Mouse (Mus musculus) cerebellum, postnatal 4 days (tissue): ENCODE measurements around the gene Kxd1.
A peak's percentile ranks its signal among the peaks of the same experiment; 100 is the strongest.

Source experiments
- DNase-seq, 2 experiments: peaks; one replicate each; pipeline ENCODE4 v3.0.0; 2022; ENCODE audit warnings: low spot score in 2 of 2, mixed read lengths in 1 of 2

Gene Kxd1

DNA sequence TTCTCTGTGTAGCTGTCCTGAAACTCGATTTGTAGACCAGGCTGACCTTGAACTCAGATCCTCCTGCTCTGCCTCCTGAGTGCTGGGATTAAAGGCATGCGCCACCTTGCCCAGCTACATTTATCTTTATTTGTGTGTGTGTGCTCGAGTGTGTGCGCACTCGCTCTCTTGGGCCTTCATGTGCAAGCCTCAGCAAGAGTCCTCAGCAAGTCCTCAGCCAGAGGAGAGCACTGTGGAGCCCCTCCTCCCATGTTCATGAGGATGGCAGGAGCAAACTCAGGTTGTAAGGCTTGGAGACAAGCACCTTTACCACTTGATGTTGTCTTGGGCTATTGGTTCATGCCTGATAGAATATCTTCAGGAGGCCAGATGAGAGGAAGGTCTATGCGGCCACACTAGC, 20.0 kb upstream of the Kxd1 start:
- no peak for DNase-seq

DNA sequence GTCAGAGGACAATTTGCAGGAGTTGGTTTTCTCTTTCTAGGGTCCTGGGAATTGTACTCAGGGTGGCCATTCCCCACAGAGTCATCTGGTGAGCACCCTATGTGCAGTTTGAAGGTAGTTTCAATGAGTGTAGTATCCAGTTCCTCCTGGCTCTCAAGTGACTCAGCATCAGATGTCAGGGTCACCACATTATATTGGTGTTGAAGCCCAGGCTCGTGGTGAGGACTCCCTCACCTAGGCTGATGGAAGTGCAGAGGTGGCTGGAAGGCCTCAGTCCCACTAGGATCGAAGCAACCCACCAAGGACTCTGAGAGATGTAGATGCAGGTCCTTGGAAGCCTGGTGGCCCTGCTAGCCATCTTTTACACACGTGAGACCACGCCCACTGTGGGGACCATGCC, 18.7 kb upstream of the Kxd1 start:
- DNase-seq: no peak

DNA sequence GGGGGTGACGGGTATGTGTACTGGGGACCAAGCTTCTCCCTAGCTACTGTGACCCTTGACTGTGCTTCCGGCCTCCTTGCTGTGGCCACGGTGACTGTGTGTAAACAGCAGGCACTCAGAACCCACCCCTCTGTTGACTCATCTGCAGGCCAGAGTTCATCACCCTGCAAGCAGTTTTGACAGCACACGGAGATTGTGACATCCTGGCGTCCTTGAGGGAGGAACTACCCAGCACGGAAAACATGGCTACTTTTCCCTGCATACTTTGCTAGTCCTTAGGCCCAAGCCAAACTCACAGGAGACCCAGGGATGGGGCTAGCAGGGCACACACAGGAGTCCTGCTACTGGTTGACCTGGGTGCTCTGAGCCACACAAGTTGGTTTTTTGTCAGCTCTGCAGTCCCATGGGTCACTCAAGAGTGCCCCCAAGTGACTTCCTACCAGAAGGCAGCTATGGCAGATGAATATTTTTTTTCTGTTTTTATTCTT, 16.5 kb upstream of the Kxd1 start:
- no peak for DNase-seq

DNA sequence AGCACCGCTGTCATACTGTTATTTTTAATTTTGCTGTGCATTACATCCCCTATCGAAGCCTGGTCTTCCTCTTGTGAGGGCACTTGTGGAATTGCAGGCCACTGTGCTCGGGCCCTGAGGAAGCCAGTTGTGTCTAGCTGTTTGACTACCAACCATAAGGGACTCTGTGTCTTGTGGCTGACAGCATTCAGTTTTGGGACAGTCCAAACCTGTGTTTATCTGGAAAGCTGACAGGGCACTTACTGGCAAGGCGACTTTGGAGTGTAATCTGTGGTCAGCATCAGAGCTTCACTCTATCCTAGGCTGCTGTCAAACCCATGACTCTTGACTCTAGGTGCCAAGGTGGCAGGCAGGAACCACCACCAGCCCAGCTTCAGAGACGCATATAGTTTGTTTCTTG, 13.3 kb upstream of the Kxd1 start:
- DNase-seq: no peak

DNA sequence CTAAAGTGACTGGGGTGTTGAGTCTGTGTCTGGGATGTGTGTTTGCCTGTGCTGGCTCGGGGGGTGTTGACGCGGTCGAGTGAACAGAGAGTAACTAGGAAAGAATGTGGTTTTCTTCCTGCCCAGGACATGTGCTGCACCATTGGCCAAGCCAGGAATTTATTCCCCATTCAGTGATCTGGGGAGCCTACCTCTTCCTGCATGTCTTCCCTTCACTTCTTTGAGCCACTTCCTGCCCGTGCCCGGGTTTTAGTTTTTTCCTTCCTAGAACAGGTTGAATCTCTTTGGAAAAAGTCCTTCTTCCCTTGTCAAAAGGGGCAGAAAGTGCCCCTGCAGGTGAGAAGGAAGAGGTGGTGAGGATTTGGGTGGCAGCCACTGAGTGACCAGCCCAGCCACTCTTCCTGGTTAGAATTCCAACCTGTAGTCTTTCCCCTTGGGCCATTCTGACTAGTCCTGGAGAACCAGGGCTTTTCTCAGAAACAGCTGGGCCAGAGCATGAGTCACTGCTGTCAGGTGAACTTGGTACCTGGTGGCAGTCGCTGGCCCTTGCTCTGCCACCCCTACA, 12.8 kb upstream of the Kxd1 start:
- DNase-seq: no peak

DNA sequence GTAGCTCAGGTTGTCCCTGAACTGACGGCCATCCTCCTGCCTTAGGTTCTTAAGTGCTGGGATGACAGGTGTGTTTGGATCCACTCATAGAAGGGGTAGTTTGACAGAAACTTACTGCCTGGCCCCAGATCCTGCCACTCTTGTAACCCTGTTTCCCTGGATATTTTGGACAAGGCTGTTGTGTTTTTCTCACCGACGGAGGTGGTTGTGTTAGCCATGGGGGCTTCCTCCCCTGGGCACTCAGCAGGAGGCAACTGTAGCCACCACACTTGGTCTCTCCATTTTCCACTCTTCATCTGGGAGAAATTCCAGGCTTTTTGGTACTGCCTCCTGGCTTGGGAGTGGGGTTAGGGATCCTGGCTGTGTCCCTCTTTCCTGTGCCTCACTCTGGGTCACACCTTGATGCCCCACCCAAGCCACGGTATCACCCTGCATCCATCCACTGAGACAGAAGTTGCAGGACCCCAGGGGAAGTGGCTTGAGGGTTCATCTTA, 12.3 kb upstream of the Kxd1 start:
- no peak for DNase-seq

DNA sequence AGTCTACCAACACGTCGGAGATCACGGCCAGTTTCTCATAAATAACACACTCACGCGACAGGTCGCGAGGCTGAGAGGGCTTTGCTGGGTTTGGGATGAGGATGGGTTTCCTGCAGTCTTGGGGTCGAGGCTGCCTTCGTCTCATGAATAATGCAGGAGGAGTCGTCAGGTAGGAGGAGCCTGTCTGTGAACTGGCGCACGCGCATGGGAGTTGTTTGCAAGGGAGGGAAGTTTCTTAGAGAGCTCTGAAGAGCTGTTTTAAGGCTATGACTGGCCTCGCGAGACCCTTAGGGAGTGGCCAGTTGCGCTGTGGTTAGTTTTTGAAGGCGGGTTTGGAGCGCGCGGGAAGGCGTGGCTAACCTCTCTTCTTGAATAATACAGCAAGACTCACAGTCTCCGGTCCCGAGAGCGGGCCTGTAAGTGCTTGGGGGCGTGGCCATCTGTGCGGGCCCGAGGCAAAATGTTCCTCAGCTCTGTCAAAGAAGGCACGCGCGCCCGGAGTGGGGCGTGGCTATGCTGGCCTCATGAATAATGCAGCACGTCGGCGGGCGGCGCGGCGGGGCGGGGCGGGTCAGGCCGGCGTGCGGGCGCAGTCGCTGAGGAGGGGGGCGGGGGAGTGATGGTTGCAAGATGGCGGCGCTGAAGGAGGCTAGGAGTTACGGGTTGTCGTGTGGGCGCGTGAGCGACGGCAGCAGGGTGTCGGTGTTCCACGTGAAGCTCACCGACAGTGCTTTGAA, 11.5 kb upstream of the Kxd1 start, which contains the start of gene Ell:
Gene Ell (plus strand): TSS at position 381 of the 737 bp plus-strand sequence.
- peak; percentile 99 for DNase-seq

DNA sequence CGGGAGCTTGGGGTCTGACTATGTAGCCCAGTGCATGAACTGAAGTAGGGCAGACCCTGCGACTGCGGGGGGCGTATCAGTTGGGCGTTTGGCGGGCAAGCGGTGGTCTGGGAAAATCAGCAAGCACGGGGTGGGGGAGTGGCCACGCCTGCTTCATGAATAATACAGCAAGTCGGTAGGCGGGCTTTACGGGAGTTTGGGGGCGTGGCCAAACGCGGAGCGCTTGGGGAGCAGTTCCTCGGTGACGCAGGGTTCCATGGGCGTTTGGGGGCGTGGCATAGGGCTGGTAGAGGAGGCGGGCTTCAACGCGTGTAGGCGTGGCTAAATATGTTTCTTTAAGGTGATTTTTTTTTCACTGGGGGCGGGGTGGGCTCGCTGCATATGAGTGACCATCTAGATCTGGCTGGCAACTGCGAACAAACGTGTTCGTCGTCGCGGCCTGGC, 10.9 kb upstream of the Kxd1 start:
- DNase-seq: peak; percentile 99 to 100

DNA sequence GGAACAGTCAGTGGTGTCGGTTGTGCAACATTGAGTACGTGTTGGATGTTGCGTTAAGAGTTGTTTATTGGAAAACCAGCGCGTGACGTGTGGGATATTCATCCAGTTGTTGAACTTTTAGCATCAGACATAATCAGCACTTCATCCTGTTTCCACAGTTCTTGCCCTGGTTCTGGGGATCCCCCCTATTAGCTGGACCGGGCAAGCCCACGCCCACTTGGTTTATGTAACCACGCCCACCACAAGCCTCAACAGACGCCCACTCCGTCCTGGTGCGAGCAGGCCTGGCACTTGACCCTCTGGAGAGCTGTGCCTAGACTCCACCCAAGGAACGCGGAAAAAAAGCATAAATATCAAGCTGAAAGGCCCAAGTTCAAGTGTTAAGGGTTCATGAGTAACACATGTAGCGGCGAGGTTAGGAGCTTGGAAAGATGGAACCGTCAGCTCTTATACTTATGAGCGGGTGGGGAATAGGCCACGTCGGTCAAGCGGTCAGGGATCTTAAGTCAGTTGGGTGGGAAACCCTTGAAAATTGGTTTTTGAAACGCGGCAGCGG, 10.3 kb upstream of the Kxd1 start:
- DNase-seq: peak in 1 of 2 experiments; percentile 37

DNA sequence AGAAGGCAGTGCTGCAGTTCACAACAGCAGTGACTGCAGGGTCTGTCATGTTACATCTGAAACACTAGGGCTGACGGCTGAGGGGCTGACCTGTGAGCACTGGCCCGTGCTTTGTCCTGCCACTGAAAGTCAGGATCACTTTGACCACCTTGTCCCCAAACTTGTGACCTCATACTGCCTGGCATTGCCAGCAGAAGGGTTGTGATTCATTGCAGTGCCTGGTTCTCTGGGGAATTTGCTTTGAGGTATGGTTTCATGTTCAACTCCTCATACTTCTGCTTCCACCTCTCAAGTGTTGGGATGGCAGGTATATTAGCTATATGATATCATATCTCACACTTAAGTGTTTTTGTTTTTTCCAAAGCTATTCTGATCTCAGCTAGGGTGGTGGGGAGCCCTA, 7.9 kb upstream of the Kxd1 start:
- no peak for DNase-seq

DNA sequence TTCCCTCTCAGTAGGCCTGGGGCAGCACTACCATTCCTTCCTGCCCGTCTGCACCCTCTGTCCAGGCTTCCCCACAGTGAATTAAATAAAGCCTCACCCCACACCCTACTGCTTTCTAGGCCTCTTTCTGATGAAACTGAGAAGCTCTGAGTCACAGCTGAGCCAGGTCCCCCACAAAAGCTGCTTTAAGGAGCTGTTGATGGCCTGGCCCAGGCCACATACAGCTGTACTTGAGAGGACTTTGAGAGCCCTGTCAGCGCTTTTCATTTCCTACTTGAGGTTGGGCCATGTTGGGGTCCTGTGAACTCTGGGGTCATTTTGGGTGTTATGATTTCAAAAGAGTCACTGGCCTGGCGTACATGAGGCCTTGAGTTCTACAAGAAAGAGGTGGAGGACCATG, 7.5 kb upstream of the Kxd1 start:
- DNase-seq: no peak

DNA sequence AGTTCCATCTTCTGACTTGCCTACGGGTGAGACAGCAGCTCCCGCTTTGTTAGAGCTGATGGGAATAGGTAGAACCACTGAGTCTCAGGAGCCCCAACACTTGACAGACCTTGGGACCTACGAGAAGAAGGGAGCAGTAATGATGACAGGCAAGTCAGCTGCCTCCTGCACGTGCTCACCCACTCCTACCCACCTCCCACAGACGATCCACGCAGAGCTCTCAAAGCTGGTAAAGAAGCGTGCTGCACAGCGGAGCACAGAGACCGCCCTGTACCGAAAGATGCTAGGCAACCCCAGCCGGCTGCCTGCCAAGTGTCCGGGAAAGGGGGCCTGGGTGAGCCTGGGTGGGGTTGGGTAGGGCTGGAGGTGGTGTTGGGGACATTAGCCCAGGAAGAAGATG, 6.5 kb upstream of the Kxd1 start:
- no peak for DNase-seq

DNA sequence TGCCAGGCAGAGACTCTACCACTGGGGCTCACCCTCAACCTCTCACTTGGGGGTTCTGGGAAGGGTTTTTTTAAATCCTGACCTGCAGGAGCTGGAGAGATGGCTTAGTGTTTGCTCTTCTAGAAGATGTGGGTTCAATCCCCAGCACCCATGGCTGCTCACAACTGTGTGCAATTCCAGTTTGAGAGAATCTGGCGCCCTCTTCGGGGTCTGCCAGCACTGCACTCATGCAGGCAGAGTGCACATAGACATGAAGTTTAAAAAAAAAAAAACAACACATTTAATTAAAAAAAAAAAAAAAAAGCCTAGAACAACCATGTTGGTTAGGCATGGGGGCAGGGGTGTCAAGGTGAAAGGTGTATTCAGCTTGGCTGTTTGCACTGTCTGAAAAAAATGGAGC, 2.6 kb upstream of the Kxd1 start:
- no peak for DNase-seq

DNA sequence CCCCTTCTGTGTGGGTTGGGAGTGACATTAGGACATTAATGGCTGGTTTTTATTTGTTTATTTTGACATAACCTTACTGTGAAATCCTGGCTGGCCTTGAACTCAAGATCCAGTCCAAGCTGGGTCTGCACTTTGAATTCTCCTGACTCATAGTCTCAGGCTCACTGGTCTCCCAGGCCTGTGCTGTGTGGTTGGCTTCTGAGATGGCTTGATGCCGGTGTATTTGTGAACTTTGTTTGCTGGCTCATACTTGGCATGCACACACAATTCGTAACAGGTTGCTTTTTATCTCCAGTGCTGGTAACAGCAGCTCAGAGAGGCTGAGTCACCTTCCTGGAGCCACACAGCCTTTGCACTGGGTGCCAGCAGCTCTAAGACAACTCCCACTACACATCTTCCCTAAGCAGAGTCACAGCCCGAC, 2.0 kb upstream of the Kxd1 start:
- no peak for DNase-seq

DNA sequence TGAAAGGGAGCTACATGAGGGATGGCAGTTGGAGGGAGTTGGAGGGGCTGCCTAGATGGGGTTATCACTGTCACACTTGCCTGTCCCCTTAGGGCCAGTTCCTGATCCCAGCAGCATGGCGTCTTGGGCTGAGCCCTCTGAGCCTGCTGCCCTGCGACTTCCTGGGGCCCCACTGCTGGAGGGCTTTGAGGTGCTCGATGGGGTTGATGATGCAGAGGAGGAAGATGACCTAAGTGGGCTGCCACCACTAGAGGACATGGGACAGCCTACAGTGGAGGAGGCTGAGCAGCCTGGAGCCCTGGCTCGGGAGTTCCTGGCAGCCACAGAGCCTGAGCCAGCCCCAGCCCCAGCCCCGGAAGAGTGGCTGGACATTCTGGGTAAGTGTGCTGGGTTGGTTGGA, 1.5 kb upstream of the Kxd1 start:
- DNase-seq: no peak

DNA sequence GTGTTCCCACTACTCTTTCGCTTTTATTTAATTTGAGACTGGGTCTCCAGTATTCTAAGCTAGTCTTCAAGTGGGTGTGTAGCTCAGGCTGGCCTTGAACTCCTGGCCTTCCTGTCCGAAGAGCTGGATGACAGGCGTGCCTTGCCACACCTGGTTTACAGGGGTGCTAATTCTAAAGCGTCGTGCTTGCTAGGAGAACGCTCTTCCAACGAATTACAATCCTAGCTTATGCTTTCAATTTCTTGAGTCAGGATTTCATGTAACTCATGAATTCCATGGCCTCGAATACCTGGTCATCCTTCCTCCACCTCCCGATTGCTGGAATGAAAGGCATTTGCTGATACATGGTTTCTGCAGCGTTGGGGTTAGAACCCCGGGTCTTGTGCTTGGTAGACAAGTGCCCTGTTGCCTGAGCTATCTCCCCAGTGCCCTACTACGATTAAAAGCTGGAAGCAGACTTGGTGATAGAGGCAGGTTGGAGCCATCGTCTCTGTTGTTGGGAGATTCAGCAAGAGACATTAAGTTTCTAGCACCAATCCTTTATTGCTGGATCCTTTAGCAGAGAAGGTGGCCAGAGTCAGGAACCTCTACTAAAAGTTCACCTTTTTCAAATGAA, 534 bp upstream of the Kxd1 start:
- DNase-seq: no peak

DNA sequence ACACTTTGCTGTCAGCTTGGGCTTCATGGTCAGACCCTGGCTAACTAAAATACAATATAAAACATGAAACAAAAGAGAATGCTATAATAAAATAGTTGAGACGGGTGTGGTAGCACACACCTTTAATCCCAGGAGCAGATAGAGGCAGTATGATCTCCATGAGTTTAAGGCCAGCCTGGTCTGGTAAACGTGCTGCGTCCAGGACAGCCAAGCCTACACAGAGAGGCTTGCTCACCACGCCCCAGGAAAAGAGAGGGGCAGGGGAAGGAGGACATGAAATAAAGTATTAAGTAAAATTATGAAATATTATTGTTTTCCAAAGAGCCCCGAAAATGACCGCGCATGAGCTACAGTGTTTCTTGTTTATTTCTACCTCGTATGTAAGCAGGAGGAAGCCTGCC, 645 bp downstream of the Kxd1 start:
- DNase-seq: no peak

DNA sequence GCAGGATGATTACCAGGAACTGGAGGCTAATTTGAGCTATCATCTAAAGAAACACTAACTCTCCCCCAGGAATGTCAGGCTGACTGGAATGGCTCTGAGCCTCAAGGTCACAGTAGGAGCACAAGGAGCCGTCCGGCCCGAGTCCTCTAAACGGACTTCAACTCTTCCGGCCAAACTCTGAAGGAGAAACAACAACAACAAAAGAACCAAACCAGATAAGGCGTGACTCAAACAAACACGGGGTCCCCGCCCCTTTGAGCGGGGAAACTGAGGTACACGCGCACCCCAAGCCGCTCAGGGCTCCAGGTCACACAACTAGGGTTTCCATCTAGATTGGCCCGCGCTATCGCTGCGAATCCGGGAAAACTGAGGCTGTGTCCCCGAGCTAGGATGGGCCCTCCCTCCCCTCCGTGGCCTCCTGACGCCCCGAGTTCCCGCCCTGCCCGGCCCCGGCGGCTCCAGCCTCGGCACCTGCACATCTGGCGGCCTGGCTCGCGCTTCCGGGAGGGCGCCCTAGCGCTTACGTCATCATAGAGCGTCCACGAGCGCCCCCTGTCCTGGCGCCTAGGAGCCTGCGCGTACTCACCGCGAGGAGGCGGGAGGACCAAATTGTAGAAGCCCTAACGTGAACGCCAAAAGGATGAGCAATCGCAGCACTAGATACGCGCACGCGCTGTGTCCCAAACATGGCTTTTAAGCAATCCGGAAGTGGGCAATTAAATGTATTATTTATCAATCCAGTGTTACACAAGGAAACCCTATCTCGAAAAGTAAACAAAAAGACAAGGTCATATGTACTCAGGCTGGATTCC, 5.0 kb downstream of the Kxd1 start:
- DNase-seq: peak; percentile 92 to 95

DNA sequence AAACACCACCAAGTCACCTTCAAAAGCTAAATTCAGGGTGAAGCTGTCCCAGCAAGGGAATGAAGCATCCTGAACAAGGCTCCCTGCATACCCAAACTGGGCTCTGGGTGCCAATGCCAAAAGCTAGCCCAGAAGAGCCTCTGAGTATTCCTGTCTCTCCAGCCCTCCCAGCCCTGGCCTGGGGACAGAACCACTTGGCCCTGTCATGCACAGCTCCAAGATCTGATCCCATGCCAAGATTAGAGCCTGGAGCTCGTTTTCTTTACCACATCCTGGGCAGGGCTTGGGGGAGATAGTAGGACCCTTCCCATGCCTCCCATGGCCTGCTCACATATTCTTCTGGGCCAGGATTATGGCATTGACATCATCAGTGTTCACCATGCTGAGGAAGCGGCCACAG, 8.2 kb downstream of the Kxd1 start:
- DNase-seq: no peak

DNA sequence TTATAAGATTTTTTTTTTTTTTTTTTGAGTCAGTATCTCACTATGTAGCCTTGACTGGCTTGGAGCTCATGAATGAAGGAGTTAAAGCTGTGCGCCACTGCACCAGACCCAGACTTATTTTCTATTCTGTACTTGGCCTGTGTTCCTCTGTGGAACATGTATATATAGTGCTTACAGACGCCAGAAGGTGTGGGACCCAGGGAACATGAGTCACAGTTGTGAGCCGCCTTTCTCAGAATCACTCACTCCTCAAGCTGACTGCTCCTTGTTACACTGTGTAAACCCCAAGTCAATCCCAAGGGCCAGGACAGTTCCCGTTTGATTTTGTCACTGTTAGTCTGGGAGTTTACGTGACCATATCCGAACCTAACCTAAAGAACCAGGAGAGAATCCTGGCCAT, 8.7 kb downstream of the Kxd1 start:
- DNase-seq: no peak

DNA sequence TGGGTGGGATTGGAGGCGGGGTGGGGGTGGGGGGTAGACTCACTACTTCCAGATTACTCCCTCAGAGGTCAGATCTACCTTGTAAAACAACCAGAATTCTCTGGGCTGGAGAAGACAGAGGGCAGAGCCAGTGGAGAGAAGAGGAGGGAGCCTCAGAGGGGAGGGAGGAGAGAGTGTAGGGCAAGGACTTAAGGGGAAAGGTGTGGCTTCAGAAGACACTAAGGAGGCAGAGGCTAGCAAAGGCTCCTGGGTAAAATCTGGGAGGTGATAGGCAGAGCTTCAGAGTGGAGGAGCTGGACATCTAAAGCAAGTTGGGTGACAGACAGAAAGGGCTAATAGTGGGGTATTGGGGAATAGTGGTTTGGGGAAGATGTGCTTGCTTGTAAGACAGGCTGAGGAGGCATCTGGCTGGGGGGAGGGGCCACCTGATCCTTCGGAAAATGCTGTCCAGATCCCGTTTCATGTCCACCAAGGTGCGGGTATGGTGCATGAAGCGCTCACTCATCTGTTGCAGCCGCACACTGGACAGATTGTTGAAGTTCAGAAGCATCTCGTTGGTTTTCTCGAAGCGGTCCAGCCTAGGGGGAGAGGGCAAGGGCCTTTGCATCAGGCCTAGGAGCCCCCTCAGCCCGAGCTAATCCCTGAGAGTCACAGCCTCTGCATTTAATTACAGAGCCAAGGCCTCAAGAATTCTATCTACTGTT, 9.7 kb downstream of the Kxd1 start:
- DNase-seq: no peak
